Mouse (Mus musculus): ENCODE results near the gene Tmem167b. TPM values are rescaled to one million over a fixed set of nuclear protein-coding genes. Genes with fewer than 3 reads are reported as not detected.

Gene Tmem167b
- polyA plus RNA-seq (2017; shearing (Covaris generic)) = 34.3 TPM

GRCm38 (mm10) chr3:108562133-108562730 is at the start of gene Tmem167b:
TSS of gene Tmem167b (minus strand) at chr3:108562466.

GRCm38 (mm10) chr3:108590786-108591529 is 28.7 kb upstream of the Tmem167b start, which contains the start of gene Wdr47:
TSS of gene Wdr47 (plus strand) at chr3:108591279.

GRCm38 (mm10) chr3:108571443-108572294 is 9.4 kb upstream of the Tmem167b start, which contains the start of gene Taf13:
TSS of gene Taf13 (plus strand) at chr3:108571698.

GRCm38 (mm10) chr3:108536517-108537260 is 25.6 kb downstream of the Tmem167b start, which contains the start of gene 5330417C22Rik:
TSS of gene 5330417C22Rik (minus strand) at chr3:108536536.

GRCm38 (mm10) chr3:108533951-108534350 is 28.3 kb downstream of the Tmem167b start, which contains the start of gene 1700013F07Rik:
TSS of gene 1700013F07Rik (plus strand) at chr3:108534150.

Other genes with a start within 250 kb of the Tmem167b start
- not detected for gene Mybphl, start 197.6 kb downstream of the Tmem167b start, polyA plus RNA-seq (2017; shearing (Covaris generic))
- 2.9 TPM for gene Psrc1, start 178.6 kb downstream of the Tmem167b start, polyA plus RNA-seq (2017; shearing (Covaris generic))
- gene Celsr2, start 146.9 kb downstream of the Tmem167b start, polyA plus RNA-seq (2017; shearing (Covaris generic)) = 0.40 TPM
- gene Sars, start 117.3 kb downstream of the Tmem167b start, polyA plus RNA-seq (2017; shearing (Covaris generic)) = 172 TPM
- 0.37 TPM for gene 1700013F07Rik, start 28.3 kb downstream of the Tmem167b start, polyA plus RNA-seq (2017; shearing (Covaris generic))
- 0.97 TPM for gene 5330417C22Rik, start 25.9 kb downstream of the Tmem167b start, polyA plus RNA-seq (2017; shearing (Covaris generic))
- gene Taf13, start 9.2 kb upstream of the Tmem167b start, polyA plus RNA-seq (2017; shearing (Covaris generic)) = 30.2 TPM
- gene Wdr47, start 28.8 kb upstream of the Tmem167b start, polyA plus RNA-seq (2017; shearing (Covaris generic)) = 14.4 TPM
- gene Clcc1, start 91.4 kb upstream of the Tmem167b start, polyA plus RNA-seq (2017; shearing (Covaris generic)) = 71.2 TPM
- 3.7 TPM for gene Gpsm2, start 159.8 kb upstream of the Tmem167b start, polyA plus RNA-seq (2017; shearing (Covaris generic))
- gene Aknad1, start 177.2 kb upstream of the Tmem167b start, polyA plus RNA-seq (2017; shearing (Covaris generic)) = not detected